Mouse (Mus musculus) liver, embryonic 14.5 days (tissue): Measurements from ENCODE around the gene Shroom3. TPM values are rescaled to one million over a fixed set of nuclear protein-coding genes. Genes with fewer than 3 reads are reported as not detected.

ENCODE experiments used
- ATAC-seq: fragments of 200-750 bp; cut with Nextera tagmentation; 2 replicates; pipeline ENCODE4 v1.8.0; 2017; ENCODE audit warnings: moderate number of reproducible peaks, mild to moderate bottlenecking, moderate library complexity; ENCODE audit not compliant: insufficient read depth
- DNase-seq, 3 experiments: peaks; one replicate each; pipeline ENCODE4 v3.0.0-alpha.2; 2012 to 2013; ENCODE audit warnings: low read depth in 3 of 3, low spot score in 3 of 3
- H3K27ac ChIP-seq: fragments of 300-500 bp; sonication (generic); 2 replicates; pipeline ENCODE4 v1.5.1; 2014; ENCODE audit warnings: moderate library complexity, mild to moderate bottlenecking, control low read depth, inconsistent platforms
- H3K27me3 ChIP-seq: fragments of 300-500 bp; sonication (generic); 2 replicates; pipeline ENCODE4 v1.6.1; 2014; ENCODE audit warnings: mild to moderate bottlenecking, low read length, moderate library complexity; ENCODE audit not compliant: control insufficient read depth, insufficient read depth
- H3K36me3 ChIP-seq: fragments of 300-500 bp; sonication (generic); replicated peaks from 2 replicates; pipeline ENCODE4 v1.6.1; 2014; ENCODE audit warnings: low read depth; ENCODE audit not compliant: control insufficient read depth, insufficient read depth
- H3K4me1 ChIP-seq, 2 experiments: fragments of 200-500 bp in 1 of 2; fragments of 300-500 bp in 1 of 2; sonication (generic) in 1 of 2; replicated peaks; 2 replicates each; pipeline ENCODE4 v1.6.1; 2012 to 2014; ENCODE audit warnings: antibody characterized with exemption in 1 of 2, inconsistent platforms in 1 of 2, low read length in 1 of 2; ENCODE audit not compliant: control insufficient read depth in 2 of 2, insufficient read depth in 2 of 2
- H3K4me2 ChIP-seq: fragments of 300-500 bp; sonication (generic); 2 replicates; pipeline ENCODE4 v1.6.1; 2014; ENCODE audit warnings: low read depth, mild to moderate bottlenecking, control low read depth, moderate library complexity
- H3K4me3 ChIP-seq, 2 experiments: fragments of 200-500 bp in 1 of 2; fragments of 300-500 bp in 1 of 2; sonication (generic) in 1 of 2; 2 replicates each; pipeline ENCODE4 v1.5.1; 2012 to 2014; ENCODE audit warnings: low read depth in 2 of 2, low read length in 2 of 2, mild to moderate bottlenecking in 2 of 2, control low read depth in 1 of 2, inconsistent platforms in 1 of 2, moderate library complexity in 1 of 2; ENCODE audit not compliant: insufficient read depth in 1 of 2
- H3K9ac ChIP-seq: fragments of 300-500 bp; sonication (generic); replicated peaks from 2 replicates; pipeline ENCODE4 v1.6.1; 2014; ENCODE audit warnings: mild to moderate bottlenecking, control low read depth, moderate library complexity
- H3K9me3 ChIP-seq: fragments of 300-500 bp; sonication (generic); 2 replicates; pipeline ENCODE4 v1.6.1; 2016; ENCODE audit warnings: low read length, mixed read lengths; ENCODE audit not compliant: control insufficient read depth
- CTCF ChIP-seq: IDR thresholded peaks from 2 replicates; pipeline ENCODE4 v1.5.1; 2016; ENCODE audit warnings: antibody characterized with exemption, low read depth, control low read depth
- EP300 ChIP-seq: IDR thresholded peaks from 2 replicates; pipeline ENCODE4 v1.6.1; 2016; ENCODE audit warnings: antibody characterized with exemption, low read depth
- WGBS: fragments of 180-500 bp; shearing (Covaris S2); extraction: QIAGEN DNeasy Blood & Tissue Kit; methylation state at CpG from one replicate; pipeline ENCODE4 v1.1.7; 2014; ENCODE audit not compliant: insufficient replicate concordance; 5-methylcytosine and 5-hydroxymethylcytosine counted together
- polyA plus RNA-seq, 2 experiments: library from polyadenylated mRNA; depleted of rRNA in 1 of 2; stranded (reverse) in 1 of 2; unstranded in 1 of 2; fragments of >200 nt; fragmentation: Nextera tagmentation in 1 of 2; extraction: Ambion mirVana in 1 of 2; gene quantifications; 2 replicates each; pipeline versions ENCODE4 v1.2.1 to v1.2.3; 2012 to 2014

Shroom3 gene
- polyA plus RNA-seq, 2 experiments: 0.11 to 0.30 TPM

- H3K27ac ChIP-seq: no peak overlapping the region
- H3K9me3 ChIP-seq: no peaks in the 10 kb centered on the region
- ATAC-seq: no peak
- no peaks in the 10 kb centered on the region for H3K36me3 ChIP-seq
- 55% methylated on average over 4 of the region's 4 CpGs for WGBS
- TF ChIP-seq CTCF (no peak), EP300 (no peak)
- DNase-seq: no peak
- no peak overlapping the region for H3K4me2 ChIP-seq
- H3K4me1 ChIP-seq: 0 out of 4 replicates have a peak, but pooled peaks cover 0 to 2% of the 10 kb centered on the region in 2 experiments
- H3K4me3 ChIP-seq: no peak overlapping the region
- no peaks in the 10 kb centered on the region for H3K27me3 ChIP-seq
- H3K9ac ChIP-seq: no peak overlapping the region
Measured at GRCm38 (mm10) chr5:92837311-92837710, 154.1 kb downstream of the Shroom3 start.

GRCm38 (mm10) chr5:92838351-92838784 lies 155.1 kb downstream of the Shroom3 start:
- Histone ChIP-seq H3K4me1 (0 out of 4 replicates have a peak, but pooled peaks cover 0 to 2% of the 10 kb centered on the region in 2 experiments), H3K27ac (no peak overlapping the region), H3K27me3 (no peaks in the 10 kb centered on the region), H3K9ac (no peak overlapping the region), H3K4me2 (no peak overlapping the region), H3K9me3 (no peaks in the 10 kb centered on the region), H3K4me3 (no peak overlapping the region), H3K36me3 (no peaks in the 10 kb centered on the region)
- WGBS: 62% methylated on average over 9 of the region's 9 CpGs
- ATAC-seq (no peak), DNase-seq (no peak)
- TF ChIP-seq CTCF (no peak), EP300 (no peak)

GRCm38 (mm10) chr5:92839314-92839713 lies 156.1 kb downstream of the Shroom3 start:
- Histone ChIP-seq H3K4me2 (no peak overlapping the region), H3K27me3 (no peaks in the 10 kb centered on the region), H3K9me3 (no peaks in the 10 kb centered on the region), H3K9ac (no peak overlapping the region), H3K4me1 (0 out of 4 replicates have a peak, but pooled peaks cover 0 to 2% of the 10 kb centered on the region in 2 experiments), H3K27ac (no peak overlapping the region), H3K4me3 (no peak overlapping the region), H3K36me3 (no peaks in the 10 kb centered on the region)
- ATAC-seq: no peak
- DNase-seq: no peak
- 67% methylated on average over 4 of the region's 4 CpGs for WGBS
- TF ChIP-seq CTCF: no peak

GRCm38 (mm10) chr5:92841474-92841873 lies 158.2 kb downstream of the Shroom3 start:
- DNase-seq (no peak), ATAC-seq (no peak)
- H3K27me3 ChIP-seq: no peaks in the 10 kb centered on the region
- H3K4me3 ChIP-seq: no peak overlapping the region
- H3K4me2 ChIP-seq: no peak overlapping the region
- 53% methylated on average over 5 of the region's 5 CpGs for WGBS
- no peaks in the 10 kb centered on the region for H3K9me3 ChIP-seq
- H3K27ac ChIP-seq: no peak overlapping the region
- TF ChIP-seq EP300: no peak
- no peak for TF ChIP-seq CTCF
- 0 out of 4 replicates have a peak, but pooled peaks cover 0 to 2% of the 10 kb centered on the region in 2 experiments for H3K4me1 ChIP-seq
- no peaks in the 10 kb centered on the region for H3K36me3 ChIP-seq
- H3K9ac ChIP-seq: no peak overlapping the region

- Histone ChIP-seq H3K4me2 (no peak overlapping the region), H3K27ac (no peak overlapping the region), H3K9ac (no peak overlapping the region), H3K4me3 (no peak overlapping the region), H3K9me3 (no peaks in the 10 kb centered on the region), H3K27me3 (no peaks in the 10 kb centered on the region), H3K4me1 (0 out of 4 replicates have a peak, but pooled peaks cover 0 to 2% of the 10 kb centered on the region in 2 experiments), H3K36me3 (no peaks in the 10 kb centered on the region)
- 3% methylated on average over 8 of the region's 8 CpGs for WGBS
- ATAC-seq: no peak
- TF ChIP-seq CTCF (no peak), EP300 (no peak)
- DNase-seq: no peak
Measured at GRCm38 (mm10) chr5:92842417-92842816, 159.2 kb downstream of the Shroom3 start.
